Mouse (Mus musculus): ENCODE measurements around the gene Rabgap1.

- TF ChIP-seq TAL1 (IDR thresholded peaks at IDR 0.05; ENCODE audit: low read length), result no peak
- no peak for TF ChIP-seq GATA1 (IDR thresholded peaks at IDR 0.05; ENCODE audit: low read length)
Measured at GRCm38 (mm10) chr2:37529397-37529796, 86.3 kb downstream of the Rabgap1 start.
